Mouse (Mus musculus): ENCODE measurements around the gene Gsg1. TPM values are rescaled to one million over a fixed set of nuclear protein-coding genes. Genes with fewer than 3 reads are reported as not detected.

The Gsg1 gene
- polyA plus RNA-seq, 1 experiment from 2014 or later: 0.37 TPM

DNA sequence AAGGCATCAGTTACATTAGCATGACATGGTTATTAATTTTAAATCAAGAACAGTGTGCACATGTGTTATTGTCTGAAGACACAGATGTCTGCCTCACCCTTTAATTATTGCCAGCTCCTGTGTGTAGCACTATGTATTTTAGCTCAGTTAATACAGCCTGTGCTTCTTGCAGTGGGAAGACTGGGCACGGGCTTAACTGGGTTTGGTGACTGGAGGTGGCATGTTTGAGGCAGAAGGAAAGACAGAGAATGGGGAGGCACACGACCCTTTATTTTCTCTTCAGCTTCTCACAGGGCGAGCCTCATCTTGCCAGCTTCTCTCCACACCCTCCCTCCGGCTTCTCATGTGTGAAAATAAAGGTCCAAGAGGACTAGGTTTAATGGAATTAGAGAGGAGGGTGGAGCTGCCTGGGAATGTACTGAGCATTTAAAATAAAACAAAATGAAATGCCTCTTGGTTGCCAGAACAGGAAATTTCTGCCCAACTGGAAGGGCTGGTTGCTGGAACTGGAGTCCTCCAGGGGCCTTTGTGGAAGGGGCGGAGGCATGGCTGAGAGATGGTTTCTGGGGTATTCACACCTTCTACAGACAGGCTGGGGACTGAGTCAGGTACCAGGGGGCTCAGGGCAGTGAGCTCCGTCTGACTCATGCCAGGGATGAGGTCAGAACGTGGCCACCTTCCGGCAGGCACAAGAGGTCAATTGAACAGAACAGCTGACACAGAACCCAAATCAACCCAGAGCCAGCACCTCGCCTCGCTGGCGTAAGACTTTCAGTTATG, 41.1 kb upstream of the Gsg1 start:
- WGBS: 67% methylated on average over 11 of the region's 11 CpGs
- H3K9ac ChIP-seq (ENCODE audit: low read depth, low read length): no peak overlapping the region
- no peak overlapping the region for H3K27ac ChIP-seq
- H3K4me2 ChIP-seq (ENCODE audit: low read length): no peak overlapping the region
- H3K4me3 ChIP-seq (replicated peaks; ENCODE audit: low read depth, low read length): no peak overlapping the region
- H3K27me3 ChIP-seq (ENCODE audit: insufficient read depth, low read length): no peaks in the 10 kb centered on the region
- H3K4me1 ChIP-seq (replicated peaks; ENCODE audit: insufficient read depth, low read length): no peaks in the 10 kb centered on the region; the same call in 1 of the 2 replicates
- ATAC-seq (replicated peaks; ENCODE audit: low FRiP score, low read depth): no peak
- DNase-seq (ENCODE audit: low spot score): no peak
- no peaks in the 10 kb centered on the region for H3K9me3 ChIP-seq (replicated peaks; ENCODE audit: low read length)
- no peak for TF ChIP-seq CTCF (IDR thresholded peaks at IDR 0.05; ENCODE audit: low read depth)
- H3K36me3 ChIP-seq (ENCODE audit: insufficient read depth, low read length): no peaks in the 10 kb centered on the region

DNA sequence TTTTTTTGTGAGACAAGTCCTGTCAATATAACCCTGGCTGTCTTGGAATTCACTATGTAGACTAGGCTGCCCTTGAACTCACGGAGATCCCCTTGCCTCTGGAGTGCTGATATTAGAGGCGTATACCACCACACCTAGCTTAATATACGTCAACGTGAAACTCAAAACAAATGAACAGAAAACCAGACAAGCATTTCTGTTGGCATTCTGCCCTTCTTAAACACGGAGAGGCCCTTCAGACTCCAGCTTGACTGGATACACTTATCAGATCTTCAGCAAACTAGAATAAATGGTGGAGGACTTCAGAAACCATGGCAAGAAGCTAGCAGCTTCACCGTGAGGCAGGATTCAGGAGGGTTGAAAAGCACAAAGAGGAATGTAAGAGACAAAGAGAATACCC, 40.0 kb upstream of the Gsg1 start:
- no peak overlapping the region for H3K4me3 ChIP-seq (replicated peaks; ENCODE audit: low read depth, low read length)
- ATAC-seq (replicated peaks; ENCODE audit: low FRiP score, low read depth) (no peak), DNase-seq (ENCODE audit: low spot score) (no peak)
- TF ChIP-seq CTCF (IDR thresholded peaks at IDR 0.05; ENCODE audit: low read depth): no peak
- no peak overlapping the region for H3K4me2 ChIP-seq (ENCODE audit: low read length)
- no peaks in the 10 kb centered on the region for H3K9me3 ChIP-seq (replicated peaks; ENCODE audit: low read length)
- H3K27ac ChIP-seq: no peak overlapping the region
- no peak overlapping the region for H3K9ac ChIP-seq (ENCODE audit: low read depth, low read length)
- H3K27me3 ChIP-seq (ENCODE audit: insufficient read depth, low read length): no peaks in the 10 kb centered on the region
- H3K36me3 ChIP-seq (ENCODE audit: insufficient read depth, low read length): no peaks in the 10 kb centered on the region
- no peaks in the 10 kb centered on the region; the same call in 1 of the 2 replicates for H3K4me1 ChIP-seq (replicated peaks; ENCODE audit: insufficient read depth, low read length)
- WGBS: 74% methylated on average over 6 of the region's 6 CpGs

DNA sequence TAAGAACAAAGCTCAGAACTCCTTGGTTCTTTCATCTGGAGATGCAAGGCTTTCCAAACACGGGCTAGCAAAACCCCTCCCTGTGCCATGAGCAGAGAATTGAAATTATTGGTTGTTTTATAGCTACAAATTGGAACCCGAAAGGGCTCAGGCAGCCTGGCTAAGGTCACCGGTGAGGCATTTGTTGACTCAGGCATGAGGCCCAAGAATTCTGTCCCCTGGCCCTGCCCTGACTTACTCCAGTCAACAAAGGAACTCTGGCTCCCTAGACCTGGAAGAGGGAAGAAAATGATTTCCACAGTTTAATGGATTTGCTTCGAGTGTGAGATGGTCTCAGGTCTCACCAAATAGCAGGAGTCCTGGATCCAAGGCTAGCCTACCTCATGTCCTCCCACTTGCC, 38.2 kb upstream of the Gsg1 start:
- no peak for DNase-seq (ENCODE audit: low spot score)

DNA sequence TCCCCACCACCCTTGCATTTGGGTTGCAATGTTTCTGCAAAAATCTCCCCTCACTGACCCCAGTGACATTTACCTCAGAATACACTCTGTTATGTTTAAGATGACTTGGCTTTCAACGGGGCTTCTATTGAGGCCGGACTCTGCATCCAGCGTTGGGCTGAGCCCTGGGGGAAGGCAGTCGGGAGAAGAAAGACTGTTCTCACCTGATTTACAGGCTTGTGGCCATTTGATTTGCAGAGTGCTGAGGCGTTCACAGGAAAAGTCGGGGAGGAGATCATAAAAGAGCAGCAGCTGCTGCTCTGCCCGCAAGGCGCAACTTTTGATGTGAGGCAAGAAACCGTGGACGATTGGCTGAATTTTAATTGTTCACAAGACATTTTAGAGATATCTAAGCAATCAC, 25.7 kb upstream of the Gsg1 start:
- DNase-seq (ENCODE audit: low spot score) (peak; percentile 69), ATAC-seq (replicated peaks; ENCODE audit: low FRiP score, low read depth) (no peak)
- Histone ChIP-seq H3K9ac (ENCODE audit: low read depth, low read length) (no peak overlapping the region), H3K9me3 (replicated peaks; ENCODE audit: low read length) (no peaks in the 10 kb centered on the region), H3K27me3 (ENCODE audit: insufficient read depth, low read length) (no peaks in the 10 kb centered on the region), H3K36me3 (ENCODE audit: insufficient read depth, low read length) (no peaks in the 10 kb centered on the region), H3K27ac (no peak overlapping the region), H3K4me2 (ENCODE audit: low read length) (no peak overlapping the region), H3K4me3 (replicated peaks; ENCODE audit: low read depth, low read length) (no peak overlapping the region), H3K4me1 (replicated peaks; ENCODE audit: insufficient read depth, low read length) (no peaks in the 10 kb centered on the region; the same call in 1 of the 2 replicates)
- no peak for TF ChIP-seq CTCF (IDR thresholded peaks at IDR 0.05; ENCODE audit: low read depth)
- 12% methylated on average over 10 of the region's 10 CpGs for WGBS

More for the DNA sequence above, 38.2 kb upstream of the Gsg1 start:
- Histone ChIP-seq H3K27me3 (ENCODE audit: insufficient read depth, low read length) (no peaks in the 10 kb centered on the region), H3K4me2 (ENCODE audit: low read length) (no peak overlapping the region), H3K9me3 (replicated peaks; ENCODE audit: low read length) (no peaks in the 10 kb centered on the region), H3K4me3 (replicated peaks; ENCODE audit: low read depth, low read length) (no peak overlapping the region), H3K4me1 (replicated peaks; ENCODE audit: insufficient read depth, low read length) (no peaks in the 10 kb centered on the region; the same call in 1 of the 2 replicates), H3K27ac (no peak overlapping the region), H3K9ac (ENCODE audit: low read depth, low read length) (no peak overlapping the region), H3K36me3 (ENCODE audit: insufficient read depth, low read length) (no peaks in the 10 kb centered on the region)
- no peak for TF ChIP-seq CTCF (IDR thresholded peaks at IDR 0.05; ENCODE audit: low read depth)
- 47% methylated on average over 4 of the region's 4 CpGs for WGBS
- ATAC-seq (replicated peaks; ENCODE audit: low FRiP score, low read depth): no peak

DNA sequence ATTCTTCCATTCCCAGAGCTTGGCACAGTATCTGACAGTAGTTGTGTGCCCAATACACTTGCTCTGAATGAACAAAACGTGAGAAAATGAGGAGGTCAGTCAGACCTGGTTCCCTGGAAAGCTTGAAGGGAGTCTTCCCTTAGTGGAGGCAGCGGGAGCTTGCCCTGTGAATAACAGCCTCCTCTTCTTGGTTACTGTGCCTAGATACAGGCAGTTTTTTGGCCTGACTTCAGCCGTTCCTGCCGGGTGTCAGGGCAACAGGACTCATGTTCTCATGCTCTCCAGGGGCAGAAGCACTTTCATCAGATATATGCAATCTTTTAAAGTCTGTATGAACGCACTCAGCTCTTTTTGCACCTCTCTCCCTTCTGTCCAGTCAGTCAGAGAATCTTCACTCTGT, 25.1 kb upstream of the Gsg1 start:
- TF ChIP-seq CTCF (IDR thresholded peaks at IDR 0.05; ENCODE audit: low read depth): no peak
- Histone ChIP-seq H3K27ac (no peak overlapping the region), H3K4me3 (replicated peaks; ENCODE audit: low read depth, low read length) (no peak overlapping the region), H3K4me2 (ENCODE audit: low read length) (no peak overlapping the region), H3K4me1 (replicated peaks; ENCODE audit: insufficient read depth, low read length) (no peaks in the 10 kb centered on the region; the same call in 1 of the 2 replicates), H3K36me3 (ENCODE audit: insufficient read depth, low read length) (no peaks in the 10 kb centered on the region), H3K9me3 (replicated peaks; ENCODE audit: low read length) (no peaks in the 10 kb centered on the region), H3K27me3 (ENCODE audit: insufficient read depth, low read length) (no peaks in the 10 kb centered on the region), H3K9ac (ENCODE audit: low read depth, low read length) (no peak overlapping the region)
- DNase-seq (ENCODE audit: low spot score) (no peak), ATAC-seq (replicated peaks; ENCODE audit: low FRiP score, low read depth) (no peak)
- 32% methylated on average over 5 of the region's 5 CpGs for WGBS

DNA sequence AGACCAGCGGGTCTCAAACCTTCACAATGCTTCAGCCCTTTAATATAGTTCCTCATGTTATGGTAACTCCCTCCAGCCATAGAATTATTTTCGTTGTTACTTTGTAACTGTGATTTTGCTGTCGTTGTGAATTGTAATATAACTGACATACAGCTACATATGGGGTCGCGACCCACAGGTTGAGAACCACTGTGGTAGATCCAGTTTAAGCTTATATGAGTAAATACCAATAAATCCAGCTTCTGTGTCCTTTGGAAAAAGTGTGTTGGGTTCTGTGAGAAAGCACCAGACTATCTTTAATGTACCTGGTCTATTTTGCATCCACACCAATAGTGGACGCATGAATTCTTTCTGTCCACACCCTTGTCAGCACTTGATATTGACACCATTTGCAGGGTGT, 24.2 kb upstream of the Gsg1 start:
- Histone ChIP-seq H3K27me3 (ENCODE audit: insufficient read depth, low read length) (no peaks in the 10 kb centered on the region), H3K9ac (ENCODE audit: low read depth, low read length) (no peak overlapping the region), H3K4me3 (replicated peaks; ENCODE audit: low read depth, low read length) (no peak overlapping the region), H3K4me2 (ENCODE audit: low read length) (no peak overlapping the region), H3K27ac (no peak overlapping the region), H3K9me3 (replicated peaks; ENCODE audit: low read length) (no peaks in the 10 kb centered on the region), H3K4me1 (replicated peaks; ENCODE audit: insufficient read depth, low read length) (no peaks in the 10 kb centered on the region; the same call in 1 of the 2 replicates), H3K36me3 (ENCODE audit: insufficient read depth, low read length) (no peaks in the 10 kb centered on the region)
- ATAC-seq (replicated peaks; ENCODE audit: low FRiP score, low read depth) (no peak), DNase-seq (ENCODE audit: low spot score) (no peak)
- TF ChIP-seq CTCF (IDR thresholded peaks at IDR 0.05; ENCODE audit: low read depth): no peak
- 84% methylated on average over 6 of the region's 6 CpGs for WGBS
